Mouse (Mus musculus) ES-E14 (cell line): ENCODE results near the gene Map4k3.

Experiments used
- CHD2 ChIP-seq: IDR thresholded peaks from 2 replicates; pipeline ENCODE4 v1.6.1; 2014; ENCODE audit warnings: mild to moderate bottlenecking, low read depth, low read length, inconsistent platforms
- HCFC1 ChIP-seq: IDR thresholded peaks from 2 replicates; pipeline ENCODE4 v1.6.1; 2012; ENCODE audit warnings: low read length, inconsistent platforms, borderline replicate concordance; ENCODE audit not compliant: insufficient read depth
- ZNF384 ChIP-seq: IDR thresholded peaks from 2 replicates; pipeline ENCODE4 v1.6.1; 2012; ENCODE audit warnings: low read depth, low read length, inconsistent platforms

- TF ChIP-seq HCFC1: no peak
- TF ChIP-seq ZNF384: no peak
- no peak for TF ChIP-seq CHD2
Observed at GRCm38 (mm10) chr17:80692183-80692582, 36.1 kb downstream of the Map4k3 start.
